Mouse (Mus musculus) limb, embryonic 14.5 days (tissue): ENCODE measurements at regions not wholly inside any gene's neighbourhood (a gene's known extent, or its start where the extent isn't known, plus 50 kb on each side); places are given as distances from the start of the nearest gene placed in this dataset.
A peak's percentile ranks its signal among the peaks of the same experiment; 100 is the strongest.

Source experiments
- ATAC-seq: fragments of 200-750 bp; cut with Nextera tagmentation; 2 replicates; pipeline ENCODE4 v1.8.0; 2017; ENCODE audit warnings: low read depth, moderate number of reproducible peaks, moderate TSS enrichment; ENCODE audit not compliant: low FRiP score
- DNase-seq: peaks from one replicate; pipeline ENCODE4 v3.0.0-alpha.2; 2015; ENCODE audit warnings: low spot score
- H3K27ac ChIP-seq: fragments of 300-500 bp; sonication (generic); replicated peaks from 2 replicates; pipeline ENCODE4 v1.5.1; 2014; ENCODE audit warnings: low read depth, mild to moderate bottlenecking, low read length, moderate library complexity, mixed read lengths
- H3K27me3 ChIP-seq: fragments of 300-500 bp; sonication (generic); 2 replicates; pipeline ENCODE4 v1.6.1; 2014; ENCODE audit warnings: low read length, mixed read lengths; ENCODE audit not compliant: control insufficient read depth, insufficient read depth
- H3K36me3 ChIP-seq: fragments of 300-500 bp; sonication (generic); 2 replicates; pipeline ENCODE4 v1.6.1; 2014; ENCODE audit warnings: mild to moderate bottlenecking, low read length, moderate library complexity, mixed read lengths; ENCODE audit not compliant: control insufficient read depth, insufficient read depth
- H3K4me1 ChIP-seq: fragments of 300-500 bp; sonication (generic); 2 replicates; pipeline ENCODE4 v1.6.1; 2014; ENCODE audit warnings: antibody characterized with exemption, low read length, mixed read lengths; ENCODE audit not compliant: control insufficient read depth, insufficient read depth
- H3K4me2 ChIP-seq: fragments of 300-500 bp; sonication (generic); replicated peaks from 2 replicates; pipeline ENCODE4 v1.6.1; 2014; ENCODE audit warnings: low read depth, mild to moderate bottlenecking, low read length, moderate library complexity; ENCODE audit not compliant: severe bottlenecking
- H3K4me3 ChIP-seq: fragments of 300-500 bp; sonication (generic); replicated peaks from 2 replicates; pipeline ENCODE4 v1.5.1; 2014; ENCODE audit warnings: low read length
- H3K9ac ChIP-seq: fragments of 300-500 bp; sonication (generic); 2 replicates; pipeline ENCODE4 v1.6.1; 2014; ENCODE audit warnings: mild to moderate bottlenecking, low read depth, low read length, moderate library complexity; ENCODE audit not compliant: severe bottlenecking
- H3K9me3 ChIP-seq: fragments of 300-500 bp; sonication (generic); 2 replicates; pipeline ENCODE4 v1.6.1; 2016; ENCODE audit warnings: low read length; ENCODE audit not compliant: control insufficient read depth
- POLR2A ChIP-seq: fragments of 200-500 bp; IDR thresholded peaks from 2 replicates; pipeline ENCODE4 v1.8.0; 2012; ENCODE audit warnings: inconsistent platforms, mild to moderate bottlenecking, moderate library complexity, borderline replicate concordance; ENCODE audit not compliant: insufficient read depth, insufficient read length; ENCODE audit errors: extremely low read depth
- WGBS: fragments of 180-500 bp; shearing (Covaris S2); extraction: QIAGEN DNeasy Blood & Tissue Kit; methylation state at CpG from one replicate; pipeline ENCODE4 v1.1.7; 2014; 5-methylcytosine and 5-hydroxymethylcytosine counted together

- Histone ChIP-seq H3K36me3 (no peaks in the 10 kb centered on the region), H3K4me3 (peak overlapping the region; percentile 37), H3K4me2 (peak overlapping the region; percentile 65), H3K9ac (no peak overlapping the region), H3K27ac (no peak overlapping the region), H3K9me3 (no peaks in the 10 kb centered on the region), H3K27me3 (0 out of 2 replicates have a peak, but pooled peaks cover 5% of the 10 kb centered on the region), H3K4me1 (peaks cover 20% of the 10 kb centered on the region)
- ATAC-seq (0 out of 2 replicates have a peak, but pooled peaks have one; percentile 2), DNase-seq (no peak)
- WGBS, result 34% methylated on average over 14 of the region's 14 CpGs
- no peak for TF ChIP-seq POLR2A
These were observed 121.5 kb downstream of the Cpeb2 start for GRCm38 (mm10) chr5:43354351-43354942.

GRCm38 (mm10) chr5:43355026-43355580 lies 122.1 kb downstream of the Cpeb2 start:
- ATAC-seq (peak; percentile 95), DNase-seq (peak; percentile 94)
- Histone ChIP-seq H3K4me1 (peaks cover 20% of the 10 kb centered on the region), H3K27me3 (0 out of 2 replicates have a peak, but pooled peaks cover 5% of the 10 kb centered on the region), H3K4me2 (peak overlapping the region; percentile 65), H3K9me3 (no peaks in the 10 kb centered on the region), H3K27ac (peak overlapping the region; percentile 61; the same call in 1 of the 2 replicates), H3K4me3 (peak overlapping the region; percentile 37), H3K36me3 (no peaks in the 10 kb centered on the region), H3K9ac (peak overlapping the region; percentile 38; the same call in 1 of the 2 replicates)
- WGBS, result under 1% methylated on average over 11 of the region's 12 CpGs
- TF ChIP-seq POLR2A, result no peak

- no peak for TF ChIP-seq POLR2A
- no peaks in the 10 kb centered on the region for H3K9me3 ChIP-seq
- no peaks in the 10 kb centered on the region for H3K36me3 ChIP-seq
- WGBS, result 85% methylated on average over 16 of the region's 16 CpGs
- H3K9ac ChIP-seq, result no peak overlapping the region
- 0 out of 2 replicates have a peak, but pooled peaks cover 5% of the 10 kb centered on the region for H3K27me3 ChIP-seq
- no peak overlapping the region for H3K4me3 ChIP-seq
- DNase-seq, result no peak
- no peak for ATAC-seq
- no peak overlapping the region for H3K27ac ChIP-seq
- peak overlapping the region; percentile 65; the same call in 1 of the 2 replicates for H3K4me2 ChIP-seq
- peaks cover 20% of the 10 kb centered on the region for H3K4me1 ChIP-seq
These were observed 122.9 kb downstream of the Cpeb2 start for GRCm38 (mm10) chr5:43355832-43356231.

GRCm38 (mm10) chr5:43357100-43357680 lies 124.2 kb downstream of the Cpeb2 start:
- no peak for TF ChIP-seq POLR2A
- Histone ChIP-seq H3K27ac (no peak overlapping the region), H3K9ac (no peak overlapping the region), H3K4me2 (no peak overlapping the region), H3K36me3 (no peaks in the 10 kb centered on the region), H3K9me3 (no peaks in the 10 kb centered on the region), H3K4me1 (peaks cover 20% of the 10 kb centered on the region), H3K27me3 (0 out of 2 replicates have a peak, but pooled peaks cover 5% of the 10 kb centered on the region), H3K4me3 (no peak overlapping the region)
- WGBS, result 89% methylated on average over 5 of the region's 5 CpGs
- ATAC-seq (no peak), DNase-seq (no peak)

- DNase-seq, result no peak
- WGBS, result 80% methylated on average over 5 of the region's 5 CpGs
- no peak for TF ChIP-seq POLR2A
These were observed 124.9 kb downstream of the Cpeb2 start for GRCm38 (mm10) chr5:43357901-43358300.

More at GRCm38 (mm10) chr5:43357901-43358300, 124.9 kb downstream of the Cpeb2 start:
- peaks cover 20% of the 10 kb centered on the region for H3K4me1 ChIP-seq
- H3K9me3 ChIP-seq, result no peaks in the 10 kb centered on the region
- H3K27me3 ChIP-seq, result 0 out of 2 replicates have a peak, but pooled peaks cover 5% of the 10 kb centered on the region
- H3K36me3 ChIP-seq, result no peaks in the 10 kb centered on the region
- H3K4me3 ChIP-seq, result no peak overlapping the region
- no peak overlapping the region for H3K4me2 ChIP-seq
- H3K9ac ChIP-seq, result no peak overlapping the region
- H3K27ac ChIP-seq, result no peak overlapping the region
- ATAC-seq, result no peak
